Mouse (Mus musculus) lung, postnatal 0 days (tissue): Measurements from ENCODE around the gene Fga. TPM values are rescaled to one million over a fixed set of nuclear protein-coding genes. Genes with fewer than 3 reads are reported as not detected.

Experiments used
- ATAC-seq: fragments of 200-750 bp; cut with Nextera tagmentation; 2 replicates; pipeline ENCODE4 v1.8.0; 2017; ENCODE audit warnings: moderate library complexity
- DNase-seq: peaks from one replicate; pipeline ENCODE4 v3.0.0-alpha.2; 2016; ENCODE audit warnings: low spot score
- H3K27ac ChIP-seq: fragments of 300-500 bp; sonication (generic); 2 replicates; pipeline ENCODE4 v1.5.1; 2014; ENCODE audit warnings: antibody characterized with exemption, mild to moderate bottlenecking, low read length, mixed read lengths
- H3K27me3 ChIP-seq: fragments of 300-500 bp; sonication (generic); replicated peaks from 2 replicates; pipeline ENCODE4 v1.6.1; 2014; ENCODE audit warnings: low read length, mixed read lengths; ENCODE audit not compliant: insufficient read depth
- H3K36me3 ChIP-seq: fragments of 300-500 bp; sonication (generic); 2 replicates; pipeline ENCODE4 v1.6.1; 2014; ENCODE audit warnings: low read length, mixed read lengths; ENCODE audit not compliant: insufficient read depth
- H3K4me1 ChIP-seq: fragments of 300-500 bp; sonication (generic); 2 replicates; pipeline ENCODE4 v1.6.1; 2014; ENCODE audit warnings: antibody characterized with exemption, low read depth, low read length, mixed read lengths; ENCODE audit not compliant: insufficient read depth
- H3K4me2 ChIP-seq: fragments of 300-500 bp; sonication (generic); replicated peaks from 2 replicates; pipeline ENCODE4 v1.6.1; 2014; ENCODE audit warnings: low read depth, mild to moderate bottlenecking, low read length, moderate library complexity, mixed read lengths
- H3K4me3 ChIP-seq: fragments of 300-500 bp; sonication (generic); 2 replicates; pipeline ENCODE4 v1.5.1; 2014; ENCODE audit warnings: low read depth, low read length
- H3K9ac ChIP-seq: fragments of 300-500 bp; sonication (generic); replicated peaks from 2 replicates; pipeline ENCODE4 v1.6.1; 2014; ENCODE audit warnings: low read depth, mild to moderate bottlenecking
- H3K9me3 ChIP-seq: fragments of 300-500 bp; sonication (generic); 2 replicates; pipeline ENCODE4 v1.6.1; 2016; ENCODE audit warnings: low read length, mixed read lengths
- CTCF ChIP-seq: IDR thresholded peaks from 2 replicates; pipeline ENCODE4 v1.5.1; 2016; ENCODE audit warnings: antibody characterized with exemption, mild to moderate bottlenecking
- EP300 ChIP-seq: IDR thresholded peaks from 2 replicates; pipeline ENCODE4 v1.6.1; 2016; ENCODE audit warnings: antibody characterized with exemption, mild to moderate bottlenecking, control low read depth
- WGBS: fragments of 180-500 bp; shearing (Covaris S2); extraction: QIAGEN DNeasy Blood & Tissue Kit; methylation state at CpG from one replicate; pipeline ENCODE4 v1.1.7; 2014; 5-methylcytosine and 5-hydroxymethylcytosine counted together
- polyA plus RNA-seq: library from polyadenylated mRNA; unstranded; fragments of >200 nt; fragmentation: Nextera tagmentation; extraction: Ambion mirVana; gene quantifications from 2 replicates; pipeline ENCODE4 v1.2.1, GENCODE M21; 2015

Gene Fga
- 0.50 and 0.52 TPM in 2 replicates for polyA plus RNA-seq

- no peaks in the 10 kb centered on the region for H3K9me3 ChIP-seq
- H3K4me2 ChIP-seq, result no peak within 1 kb of the TSS
- no peaks in the 10 kb centered on the region for H3K27me3 ChIP-seq
- DNase-seq (no peak), ATAC-seq (no peak)
- H3K27ac ChIP-seq, result no peak within 1 kb of the TSS
- WGBS, result 68% methylated on average over 9 of the region's 9 CpGs
- no peak within 1 kb of the TSS for H3K4me3 ChIP-seq
- no peak within 1 kb of the TSS for H3K9ac ChIP-seq
- TF ChIP-seq EP300 (no peak), CTCF (no peak)
- H3K36me3 ChIP-seq, result no peaks in the 10 kb centered on the region
- H3K4me1 ChIP-seq, result no peaks in the 10 kb centered on the region
Measured at GRCm38 (mm10) chr3:83025475-83026301, at the start of gene Fga. Fga (plus strand) TSS chr3:83026076.

- no peak for TF ChIP-seq CTCF
- peak; percentile 47; the same call in 1 of the 2 replicates for TF ChIP-seq EP300
- peak; percentile 89 for DNase-seq
- Histone ChIP-seq H3K9ac (no peak overlapping the region), H3K9me3 (no peaks in the 10 kb centered on the region), H3K4me3 (no peak overlapping the region), H3K4me1 (no peaks in the 10 kb centered on the region), H3K27ac (no peak overlapping the region), H3K27me3 (no peaks in the 10 kb centered on the region), H3K36me3 (no peaks in the 10 kb centered on the region), H3K4me2 (no peak overlapping the region)
- peak; percentile 98 for ATAC-seq
- WGBS, result 61% methylated on average over 6 of the region's 6 CpGs
Measured at GRCm38 (mm10) chr3:82980818-82981217, 45.1 kb upstream of the Fga start.

DNA sequence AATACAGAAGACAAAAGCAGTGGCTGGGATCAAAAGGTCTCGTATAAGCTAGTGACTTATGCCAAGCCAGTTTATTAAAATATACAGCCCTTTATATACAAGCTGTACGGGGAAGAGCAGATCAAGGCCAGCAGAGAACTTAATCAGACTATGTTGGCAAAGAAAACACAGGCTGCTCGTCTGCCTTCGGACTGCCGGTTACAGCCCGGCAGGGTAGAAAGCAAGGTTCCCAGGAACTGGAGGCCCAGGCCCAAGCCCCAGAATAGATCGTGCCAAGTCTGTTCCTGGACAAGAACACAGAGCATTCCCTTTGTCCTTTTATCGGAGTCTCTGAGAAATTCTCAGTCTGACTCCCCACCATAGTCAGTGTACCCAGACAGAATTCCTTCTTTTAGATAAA lies 44.0 kb upstream of the Fga start:
- TF ChIP-seq EP300 (no peak), CTCF (no peak)
- no peaks in the 10 kb centered on the region for H3K9me3 ChIP-seq
- ATAC-seq (no peak), DNase-seq (no peak)
- H3K9ac ChIP-seq, result no peak overlapping the region
- no peaks in the 10 kb centered on the region for H3K4me1 ChIP-seq
- H3K36me3 ChIP-seq, result no peaks in the 10 kb centered on the region
- no peak overlapping the region for H3K4me3 ChIP-seq
- no peaks in the 10 kb centered on the region for H3K27me3 ChIP-seq
- 55% methylated on average over 8 of the region's 8 CpGs for WGBS
- H3K27ac ChIP-seq, result no peak overlapping the region
- H3K4me2 ChIP-seq, result no peak overlapping the region

GRCm38 (mm10) chr3:82984840-82985239 lies 41.0 kb upstream of the Fga start:
- H3K27ac ChIP-seq, result no peak overlapping the region
- H3K9ac ChIP-seq, result no peak overlapping the region
- no peak overlapping the region for H3K4me3 ChIP-seq
- no peaks in the 10 kb centered on the region for H3K27me3 ChIP-seq
- H3K4me1 ChIP-seq, result no peaks in the 10 kb centered on the region
- no peaks in the 10 kb centered on the region for H3K36me3 ChIP-seq
- 80% methylated on average over 2 of the region's 2 CpGs for WGBS
- no peak overlapping the region for H3K4me2 ChIP-seq
- H3K9me3 ChIP-seq, result no peaks in the 10 kb centered on the region
- no peak for TF ChIP-seq EP300
- peak; percentile 51 for TF ChIP-seq CTCF
- DNase-seq, result no peak
- no peak for ATAC-seq

DNA sequence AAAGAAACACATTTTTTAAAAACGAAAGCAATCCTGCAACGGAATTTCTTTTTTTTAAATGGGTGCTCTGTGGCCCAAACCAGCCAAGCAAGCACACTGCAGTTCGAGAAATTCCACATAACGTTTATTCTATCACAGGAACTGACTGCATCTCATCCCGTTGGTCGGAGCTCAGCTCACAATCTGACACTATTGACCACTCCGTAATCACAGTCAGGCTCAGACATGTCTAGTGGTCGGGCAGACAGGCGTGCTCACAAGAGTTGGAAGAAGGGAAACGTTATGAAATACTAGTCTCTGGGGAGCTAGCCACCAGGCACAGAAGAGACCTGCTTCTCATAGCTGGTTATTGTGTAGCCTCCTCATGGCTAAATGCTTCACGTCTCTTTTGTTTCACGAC lies 33.9 kb upstream of the Fga start:
- Histone ChIP-seq H3K9ac (no peak overlapping the region), H3K9me3 (no peaks in the 10 kb centered on the region), H3K4me1 (no peaks in the 10 kb centered on the region; the same call in 1 of the 2 replicates), H3K4me3 (no peak overlapping the region), H3K27ac (no peak overlapping the region), H3K36me3 (no peaks in the 10 kb centered on the region), H3K4me2 (no peak overlapping the region), H3K27me3 (0 out of 2 replicates have a peak, but pooled peaks cover 3% of the 10 kb centered on the region)
- 61% methylated on average over 12 of the region's 12 CpGs for WGBS
- DNase-seq (no peak), ATAC-seq (no peak)
- TF ChIP-seq CTCF (no peak), EP300 (no peak)

- TF ChIP-seq EP300, result no peak
- TF ChIP-seq CTCF, result no peak
- no peaks in the 10 kb centered on the region for H3K9me3 ChIP-seq
- no peak overlapping the region for H3K4me3 ChIP-seq
- H3K27ac ChIP-seq, result no peak overlapping the region
- 89% methylated on average over 6 of the region's 6 CpGs for WGBS
- H3K36me3 ChIP-seq, result no peaks in the 10 kb centered on the region
- ATAC-seq (no peak), DNase-seq (no peak)
- H3K4me1 ChIP-seq, result no peaks in the 10 kb centered on the region; the same call in 1 of the 2 replicates
- no peak overlapping the region for H3K9ac ChIP-seq
- no peak overlapping the region for H3K4me2 ChIP-seq
- 0 out of 2 replicates have a peak, but pooled peaks cover 3% of the 10 kb centered on the region for H3K27me3 ChIP-seq
Measured at GRCm38 (mm10) chr3:82992956-82993355, 32.9 kb upstream of the Fga start.
